Mouse (Mus musculus) liver, adult (tissue): Measurements from ENCODE around the gene Pcbp3.

Source experiments
- GATA4 ChIP-seq: IDR thresholded peaks from 2 replicates; pipeline ENCODE4 v1.6.1; 2014; ENCODE audit warnings: mild to moderate bottlenecking, low read length; ENCODE audit not compliant: insufficient replicate concordance

The Pcbp3 gene

GRCm38 (mm10) chr10:76835497-76836357 lies 126.0 kb downstream of the Pcbp3 start:
- no peak for TF ChIP-seq GATA4

- TF ChIP-seq GATA4 = no peak
Observed at GRCm38 (mm10) chr10:76832841-76833240, 128.8 kb downstream of the Pcbp3 start.

- no peak for TF ChIP-seq GATA4
Observed at GRCm38 (mm10) chr10:76831915-76832314, 129.8 kb downstream of the Pcbp3 start.

- TF ChIP-seq GATA4 = no peak
Observed at GRCm38 (mm10) chr10:76831151-76831550, 130.5 kb downstream of the Pcbp3 start.

- TF ChIP-seq GATA4 = no peak
Observed at GRCm38 (mm10) chr10:76828936-76829335, 132.8 kb downstream of the Pcbp3 start.

- TF ChIP-seq GATA4 = no peak
Observed at GRCm38 (mm10) chr10:76822698-76823097, 139.0 kb downstream of the Pcbp3 start.

GRCm38 (mm10) chr10:76819321-76819720 lies 142.4 kb downstream of the Pcbp3 start:
- no peak for TF ChIP-seq GATA4

GRCm38 (mm10) chr10:76818337-76818736 lies 143.3 kb downstream of the Pcbp3 start:
- TF ChIP-seq GATA4 = no peak

GRCm38 (mm10) chr10:76816930-76817329 lies 144.8 kb downstream of the Pcbp3 start:
- TF ChIP-seq GATA4 = no peak

- no peak for TF ChIP-seq GATA4
Observed at GRCm38 (mm10) chr10:76816436-76816835, 145.3 kb downstream of the Pcbp3 start.

- TF ChIP-seq GATA4 = no peak
Observed at GRCm38 (mm10) chr10:76815481-76815880, 146.2 kb downstream of the Pcbp3 start.

GRCm38 (mm10) chr10:76814811-76815210 lies 146.9 kb downstream of the Pcbp3 start:
- TF ChIP-seq GATA4 = no peak

- TF ChIP-seq GATA4 = no peak
Observed at GRCm38 (mm10) chr10:76809916-76810660, 151.6 kb downstream of the Pcbp3 start.

GRCm38 (mm10) chr10:76809439-76809838 lies 152.2 kb downstream of the Pcbp3 start:
- TF ChIP-seq GATA4 = no peak

- TF ChIP-seq GATA4 = no peak
Observed at GRCm38 (mm10) chr10:76808446-76809400, 153.0 kb downstream of the Pcbp3 start.

- TF ChIP-seq GATA4 = no peak
Observed at GRCm38 (mm10) chr10:76802500-76802885, 159.2 kb downstream of the Pcbp3 start.
